Mouse (Mus musculus): Measurements from ENCODE around the gene Triobp.

DNA sequence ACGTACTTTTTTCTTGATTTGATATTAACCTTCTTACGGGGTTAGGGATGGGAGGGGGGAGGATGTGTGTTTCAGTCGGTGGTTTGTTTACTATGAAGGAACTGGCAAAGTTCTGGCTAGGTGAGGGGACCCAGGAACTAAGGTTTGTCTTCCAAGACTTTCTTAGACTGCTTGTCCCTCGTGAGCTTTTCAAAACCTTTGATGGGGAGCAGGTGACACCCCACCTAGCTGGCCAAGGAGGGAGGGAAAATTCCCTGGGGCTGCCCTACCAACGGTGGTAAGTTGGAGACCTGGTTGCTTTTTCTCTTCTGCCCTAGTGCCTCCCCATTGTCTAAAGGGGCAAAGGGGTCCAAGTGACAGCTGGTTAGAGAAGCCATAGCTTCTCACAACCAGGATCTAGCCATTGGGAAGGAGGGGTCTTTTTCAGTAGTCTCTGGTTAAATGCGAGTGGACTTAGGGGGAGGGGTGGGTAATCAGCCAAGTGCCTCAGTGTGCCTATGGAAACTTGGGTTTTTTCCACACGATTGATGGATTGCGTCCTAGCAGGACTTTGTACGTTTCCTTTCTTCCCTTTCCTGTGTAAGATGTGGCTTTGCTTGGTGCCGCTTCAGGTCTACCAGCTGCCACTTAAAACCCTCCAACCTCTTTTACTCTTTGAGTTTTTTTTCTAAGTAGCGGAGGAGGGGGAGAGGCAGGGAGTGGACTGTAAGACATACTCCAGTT lies 82.2 kb downstream of the Triobp start:
- TF ChIP-seq POLR2A (IDR thresholded peaks at IDR 0.05; ENCODE audit: extremely low read depth, insufficient read depth, low read length) (no peak), CTCF (IDR thresholded peaks at IDR 0.05; ENCODE audit: extremely low read depth, insufficient read depth, low read length) (no peak)

Measured in cortical plate, adult 2 months (tissue).